Mouse (Mus musculus) limb, embryonic 13.5 days (tissue): ENCODE results near the gene Glod4. TPM values are rescaled to one million over a fixed set of nuclear protein-coding genes. Genes with fewer than 3 reads are reported as not detected.

ENCODE experiments used
- ATAC-seq: fragments of 200-750 bp; cut with Nextera tagmentation; 2 replicates; pipeline ENCODE4 v1.8.0; 2017; ENCODE audit warnings: low read depth, moderate number of reproducible peaks, moderate TSS enrichment; ENCODE audit not compliant: low FRiP score
- H3K27ac ChIP-seq: fragments of 300-500 bp; sonication (generic); 2 replicates; pipeline ENCODE4 v1.5.1; 2015; ENCODE audit warnings: inconsistent platforms, mild to moderate bottlenecking, moderate library complexity
- H3K27me3 ChIP-seq: fragments of 300-500 bp; sonication (generic); 2 replicates; pipeline ENCODE4 v1.6.1; 2015; ENCODE audit warnings: mild to moderate bottlenecking, inconsistent platforms
- H3K36me3 ChIP-seq: fragments of 300-500 bp; sonication (generic); 2 replicates; pipeline ENCODE4 v1.6.1; 2015; ENCODE audit warnings: inconsistent platforms, mild to moderate bottlenecking, moderate library complexity
- H3K4me1 ChIP-seq: fragments of 300-500 bp; sonication (generic); 2 replicates; pipeline ENCODE4 v1.6.1; 2015; ENCODE audit warnings: inconsistent platforms
- H3K4me2 ChIP-seq: fragments of 300-500 bp; sonication (generic); replicated peaks from 2 replicates; pipeline ENCODE4 v1.6.1; 2015; ENCODE audit warnings: inconsistent platforms, mild to moderate bottlenecking, moderate library complexity
- H3K4me3 ChIP-seq: fragments of 300-500 bp; sonication (generic); 2 replicates; pipeline ENCODE4 v1.5.1; 2015; ENCODE audit warnings: moderate library complexity, mild to moderate bottlenecking, inconsistent platforms
- H3K9ac ChIP-seq: fragments of 300-500 bp; sonication (generic); 2 replicates; pipeline ENCODE4 v1.6.1; 2015; ENCODE audit warnings: mild to moderate bottlenecking, inconsistent platforms
- H3K9me3 ChIP-seq: fragments of 300-500 bp; sonication (generic); 2 replicates; pipeline ENCODE4 v1.6.1; 2016; ENCODE audit warnings: inconsistent platforms
- WGBS: fragments of 180-500 bp; shearing (Covaris S2); methylation state at CpG from one replicate; pipeline ENCODE4 v1.1.7; 2015; 5-methylcytosine and 5-hydroxymethylcytosine counted together
- polyA plus RNA-seq: library from polyadenylated mRNA; unstranded; fragments of >200 nt; fragmentation: Nextera tagmentation; extraction: Ambion mirVana; gene quantifications from 2 replicates; pipeline ENCODE4 v1.2.1, GENCODE M21; 2015

Glod4 gene
- polyA plus RNA-seq, 1 experiment from 2014 or later = 129 TPM

DNA sequence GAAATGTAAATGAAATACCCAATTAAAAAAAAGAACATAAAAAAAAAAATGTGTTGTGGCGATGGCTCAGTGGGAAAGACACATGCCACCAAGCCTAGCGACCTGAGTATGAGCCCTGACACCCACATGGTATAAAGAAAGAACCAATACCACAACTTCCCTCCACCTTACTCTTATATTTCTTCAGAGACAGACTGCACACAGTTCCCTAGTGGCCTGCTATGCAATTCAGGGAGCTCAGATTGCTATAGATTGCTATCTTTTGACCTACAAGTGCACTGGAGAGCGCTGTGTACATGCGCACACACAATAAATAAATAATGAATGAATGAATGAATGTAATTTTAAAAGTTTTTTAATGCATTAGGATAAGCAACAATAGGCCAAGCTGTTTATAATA lies 59.8 kb downstream of the Glod4 start:
- 85% methylated on average over 4 of the region's 4 CpGs for WGBS
- Histone ChIP-seq H3K9ac (no peak overlapping the region), H3K4me1 (peaks cover 6% of the 10 kb centered on the region), H3K27me3 (no peaks in the 10 kb centered on the region), H3K9me3 (no peaks in the 10 kb centered on the region), H3K4me3 (no peak overlapping the region), H3K27ac (no peak overlapping the region), H3K36me3 (no peaks in the 10 kb centered on the region), H3K4me2 (no peak overlapping the region)
- ATAC-seq = no peak

DNA sequence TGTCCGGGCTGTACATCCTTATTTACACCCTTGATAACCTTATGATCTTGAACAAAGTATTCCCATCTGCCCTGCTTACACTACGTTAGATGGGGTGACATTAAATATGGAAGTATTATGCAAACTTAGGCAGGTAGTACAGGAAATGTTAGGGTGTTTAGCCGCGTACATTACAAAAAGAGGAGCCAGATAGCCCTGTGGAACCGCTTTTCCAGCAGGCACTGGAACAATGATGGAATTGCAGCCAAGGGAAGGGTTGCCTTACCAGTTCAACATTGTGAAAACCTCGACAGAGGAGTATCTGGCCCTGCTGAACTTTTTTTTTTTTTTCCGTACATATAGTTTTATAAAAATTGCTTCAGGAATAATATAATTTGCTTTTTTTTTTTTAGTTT lies 63.4 kb downstream of the Glod4 start:
- WGBS = 20% methylated on average over 7 of the region's 7 CpGs
- peak overlapping the region; percentile 77 for H3K4me3 ChIP-seq
- no peak for ATAC-seq
- H3K27me3 ChIP-seq = no peaks in the 10 kb centered on the region
- no peaks in the 10 kb centered on the region for H3K9me3 ChIP-seq
- H3K4me2 ChIP-seq = peak overlapping the region; percentile 92
- peak overlapping the region; percentile 71 for H3K9ac ChIP-seq
- H3K4me1 ChIP-seq = peaks cover 12% of the 10 kb centered on the region
- H3K36me3 ChIP-seq = 0 out of 2 replicates have a peak, but pooled peaks cover 4% of the 10 kb centered on the region
- no peak overlapping the region for H3K27ac ChIP-seq

DNA sequence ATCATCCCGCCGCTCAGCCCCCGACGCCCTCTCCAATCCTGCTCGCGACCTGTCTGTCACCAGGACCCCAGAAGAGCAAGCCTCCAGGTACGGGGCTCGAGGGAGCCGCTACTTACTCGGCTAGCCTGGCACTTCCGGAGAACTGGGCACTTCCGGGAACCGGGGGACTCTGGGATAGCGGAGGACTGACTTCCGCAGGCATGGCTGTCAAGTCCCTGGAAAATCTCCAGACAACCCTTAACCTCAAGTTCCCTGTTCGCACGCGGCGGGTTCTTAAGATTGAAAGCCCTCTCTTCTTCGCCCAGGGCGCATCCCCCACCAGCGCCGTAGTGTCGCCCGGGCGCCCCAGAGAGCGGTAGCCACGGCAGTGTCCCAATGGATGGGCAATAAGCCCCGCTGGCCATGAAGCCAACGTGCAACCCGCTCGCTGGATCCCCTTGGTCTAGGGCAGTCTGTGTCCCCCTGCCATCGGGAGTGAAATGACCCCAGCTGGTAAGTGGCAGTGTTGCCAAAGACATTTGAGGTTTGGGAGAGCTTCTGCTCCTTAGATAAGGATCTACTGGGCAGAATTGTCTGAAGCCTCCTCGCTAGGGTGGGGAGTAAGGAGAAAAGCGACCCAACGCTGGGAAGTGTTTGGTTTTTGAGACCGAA lies 63.9 kb downstream of the Glod4 start, which contains the start of the genes Vps53 and Fam57a:
Gene Vps53 (minus strand): TSS at position 153 of the 651 bp plus-strand sequence.
Gene Fam57a (plus strand): TSS at position 177 of the 651 bp plus-strand sequence.
- Histone ChIP-seq H3K9ac (peak within 1 kb of the TSS; percentile 71), H3K4me2 (peak within 1 kb of the TSS; percentile 92), H3K9me3 (no peaks in the 10 kb centered on the region), H3K4me1 (peaks cover 12% of the 10 kb centered on the region), H3K27ac (peak within 1 kb of the TSS; percentile 64; the same call in 1 of the 2 replicates), H3K36me3 (0 out of 2 replicates have a peak, but pooled peaks cover 4% of the 10 kb centered on the region), H3K4me3 (peak within 1 kb of the TSS; percentile 77), H3K27me3 (no peaks in the 10 kb centered on the region)
- under 1% methylated on average over 37 of the region's 37 CpGs for WGBS
- ATAC-seq = peak; percentile 83; the same call in 1 of the 2 replicates

DNA sequence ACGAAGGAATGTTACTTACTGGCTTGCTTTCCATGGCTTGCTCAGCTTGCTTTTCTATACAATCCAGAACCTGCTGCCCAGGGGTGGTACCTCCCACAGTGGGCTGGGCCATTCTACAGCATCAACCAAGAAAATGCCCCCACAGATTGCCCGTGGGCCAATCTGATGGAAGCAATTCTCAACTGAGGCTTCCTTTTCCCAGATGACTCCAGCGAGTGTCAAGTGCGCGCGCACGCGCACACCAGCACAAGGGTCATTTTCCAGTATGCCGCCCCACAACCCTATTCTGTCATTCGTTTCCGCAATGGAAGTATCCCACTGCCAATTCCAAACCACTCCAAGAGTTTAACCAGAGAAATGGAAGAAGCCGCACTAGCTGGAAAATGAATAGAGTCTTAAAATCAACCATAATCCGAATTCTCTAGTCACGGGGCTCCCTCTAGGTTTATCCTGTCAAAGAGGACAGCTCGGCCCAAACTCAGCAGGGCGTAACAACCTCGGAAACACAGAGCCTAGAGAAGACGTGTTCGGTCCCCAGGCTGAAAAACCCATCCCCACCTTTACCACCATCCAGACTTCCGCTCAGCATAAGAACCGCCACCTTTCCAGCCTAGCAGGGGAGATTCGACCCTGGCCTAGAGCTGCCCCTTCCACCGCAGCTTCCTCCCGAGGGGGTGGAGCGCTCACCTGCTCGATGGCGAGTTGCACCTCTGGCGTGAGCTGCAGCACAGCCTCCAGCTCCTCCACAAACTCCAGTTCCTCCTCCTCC lies 64.6 kb downstream of the Glod4 start:
- Histone ChIP-seq H3K9me3 (no peaks in the 10 kb centered on the region), H3K4me3 (peak overlapping the region; percentile 77), H3K4me2 (peak overlapping the region; percentile 92), H3K36me3 (peaks cover 5% of the 10 kb centered on the region; the same call in 1 of the 2 replicates), H3K27ac (peak overlapping the region; percentile 64; the same call in 1 of the 2 replicates), H3K27me3 (no peaks in the 10 kb centered on the region), H3K9ac (peak overlapping the region; percentile 71), H3K4me1 (peaks cover 12% of the 10 kb centered on the region)
- ATAC-seq = peak; percentile 81
- 3% methylated on average over 28 of the region's 28 CpGs for WGBS

DNA sequence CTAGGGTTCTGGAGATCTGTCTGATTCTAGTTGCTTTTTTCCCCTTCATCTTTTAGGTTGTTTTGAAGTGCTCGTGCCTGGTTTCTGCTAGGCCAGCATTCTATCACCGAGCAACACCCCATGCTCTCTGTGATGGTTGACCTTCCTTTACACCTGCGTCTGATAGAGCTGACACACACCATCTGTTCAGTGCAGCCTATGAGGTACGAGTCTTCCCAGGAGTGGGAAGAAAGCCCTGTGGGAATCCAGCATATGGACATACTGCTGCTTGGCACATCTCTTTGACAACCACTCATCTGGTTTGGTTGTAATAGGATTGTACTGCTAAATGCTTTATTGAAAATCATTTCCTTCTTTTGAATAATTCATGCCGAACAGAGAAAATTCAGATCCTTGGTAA lies 73.3 kb downstream of the Glod4 start:
- H3K4me2 ChIP-seq = no peak overlapping the region
- H3K9ac ChIP-seq = no peak overlapping the region
- no peak overlapping the region for H3K27ac ChIP-seq
- H3K36me3 ChIP-seq = peaks cover 17% of the 10 kb centered on the region
- H3K9me3 ChIP-seq = no peaks in the 10 kb centered on the region
- no peaks in the 10 kb centered on the region for H3K4me1 ChIP-seq
- no peak overlapping the region for H3K4me3 ChIP-seq
- H3K27me3 ChIP-seq = no peaks in the 10 kb centered on the region
- no peak for ATAC-seq
- WGBS = 69% methylated on average over 5 of the region's 5 CpGs

DNA sequence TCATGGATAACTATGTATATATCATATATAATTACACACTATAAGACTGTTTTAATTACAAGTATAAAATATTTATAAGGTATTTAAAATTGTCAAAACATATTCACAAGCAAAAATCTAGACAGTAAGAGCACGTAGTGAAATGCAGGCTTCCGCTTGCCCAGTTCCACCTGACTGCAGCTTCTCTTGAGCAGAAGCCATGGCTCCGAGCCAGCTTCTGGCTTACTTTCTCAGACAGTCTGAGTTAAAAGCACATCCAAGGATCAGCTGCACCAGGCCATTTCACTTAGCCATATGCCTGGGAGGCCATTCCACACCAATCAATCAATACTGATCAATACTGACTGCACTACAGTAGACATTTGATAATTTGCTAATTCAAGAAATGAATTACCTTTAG lies 74.5 kb downstream of the Glod4 start:
- Histone ChIP-seq H3K4me2 (no peak overlapping the region), H3K9ac (no peak overlapping the region), H3K9me3 (no peaks in the 10 kb centered on the region), H3K4me3 (no peak overlapping the region), H3K4me1 (no peaks in the 10 kb centered on the region), H3K27ac (no peak overlapping the region), H3K27me3 (no peaks in the 10 kb centered on the region), H3K36me3 (peaks cover 23% of the 10 kb centered on the region)
- ATAC-seq = no peak
- 74% methylated on average over 3 of the region's 3 CpGs for WGBS

DNA sequence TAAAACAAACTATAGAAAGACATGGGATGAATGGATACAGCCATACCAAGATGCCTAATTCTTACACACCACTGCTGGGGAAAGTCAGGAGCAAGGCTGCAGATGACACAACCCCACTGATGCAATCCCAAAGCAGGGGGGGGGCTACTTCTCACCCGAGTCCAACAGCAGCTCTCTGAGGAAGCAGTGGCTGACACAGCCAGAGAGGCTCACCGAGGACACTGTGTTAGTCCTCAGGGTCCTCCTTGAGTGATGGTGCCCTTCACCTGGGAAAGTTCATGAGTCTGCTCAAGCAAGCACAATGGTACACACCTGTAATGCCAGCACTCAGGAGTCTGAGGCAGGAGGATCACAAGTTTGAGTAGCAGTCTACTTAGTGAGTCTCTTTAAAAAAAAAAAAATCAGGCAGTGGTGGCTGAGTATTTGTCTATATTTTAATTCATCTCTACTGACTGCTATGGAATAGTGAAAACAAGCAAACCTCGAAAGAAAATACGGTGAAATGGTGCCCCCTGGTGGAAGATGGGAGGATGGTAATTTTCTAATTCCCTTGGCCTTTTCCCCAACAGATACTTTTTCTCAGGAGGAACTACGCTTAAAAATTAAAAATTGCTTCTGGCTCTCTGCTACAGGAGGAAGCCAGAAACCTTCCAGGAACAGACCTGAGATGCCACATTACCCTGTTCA lies 76.3 kb downstream of the Glod4 start:
- Histone ChIP-seq H3K9me3 (no peaks in the 10 kb centered on the region), H3K27ac (no peak overlapping the region), H3K36me3 (peaks cover 24% of the 10 kb centered on the region), H3K4me1 (no peaks in the 10 kb centered on the region), H3K9ac (no peak overlapping the region), H3K27me3 (no peaks in the 10 kb centered on the region), H3K4me2 (no peak overlapping the region), H3K4me3 (no peak overlapping the region)
- 28% methylated on average over 5 of the region's 5 CpGs for WGBS
- no peak for ATAC-seq

DNA sequence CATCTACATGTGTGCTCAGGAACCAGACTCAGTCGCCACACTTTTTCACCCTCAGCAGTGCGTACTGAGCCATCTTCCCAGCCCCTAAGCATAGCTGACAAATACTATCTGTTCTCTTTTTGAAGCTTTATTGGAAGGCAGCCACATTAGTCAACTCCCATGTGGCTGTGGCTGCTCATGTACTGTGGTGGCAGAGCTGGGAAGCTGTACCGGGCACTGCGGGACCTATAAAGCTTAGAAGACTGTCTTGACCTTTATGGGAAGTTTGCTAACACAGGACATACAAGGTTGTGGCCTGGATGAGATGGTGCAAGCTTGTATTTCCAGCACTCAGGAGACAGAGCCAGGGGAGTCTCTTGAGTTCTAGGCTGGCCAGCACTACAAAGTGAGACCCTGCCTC lies 76.9 kb downstream of the Glod4 start:
- no peaks in the 10 kb centered on the region for H3K27me3 ChIP-seq
- no peak overlapping the region for H3K27ac ChIP-seq

DNA sequence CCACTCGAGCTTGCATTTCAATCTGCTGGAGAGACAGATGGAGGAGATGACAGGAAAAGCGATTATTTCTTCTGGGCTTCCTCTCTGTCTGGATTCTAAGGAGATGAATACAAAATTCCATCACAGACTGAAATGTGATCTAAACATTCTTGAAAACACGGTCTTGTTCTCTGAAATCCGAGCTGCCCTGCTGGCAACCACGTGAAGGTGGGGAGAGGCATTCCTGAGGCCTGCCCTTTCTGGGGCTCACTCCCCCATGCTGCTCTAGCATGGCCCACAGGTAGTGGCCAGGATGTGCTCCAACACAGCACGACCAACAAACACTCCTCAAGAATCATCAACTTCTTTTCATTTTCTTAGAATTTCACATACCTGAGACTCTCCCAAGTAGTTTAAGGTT lies 83.3 kb downstream of the Glod4 start:
- H3K27me3 ChIP-seq = no peaks in the 10 kb centered on the region
- H3K4me1 ChIP-seq = no peaks in the 10 kb centered on the region
- peak overlapping the region; percentile 2; the same call in 1 of the 2 replicates for H3K27ac ChIP-seq
- no peaks in the 10 kb centered on the region for H3K9me3 ChIP-seq
- no peak overlapping the region for H3K4me2 ChIP-seq
- ATAC-seq = no peak
- WGBS = 35% methylated on average over 6 of the region's 6 CpGs
- no peak overlapping the region for H3K9ac ChIP-seq
- H3K36me3 ChIP-seq = peaks cover 63% of the 10 kb centered on the region
- H3K4me3 ChIP-seq = no peak overlapping the region

More for the DNA sequence above, 76.9 kb downstream of the Glod4 start:
- H3K4me2 ChIP-seq = no peak overlapping the region
- ATAC-seq = no peak
- H3K9ac ChIP-seq = no peak overlapping the region
- no peak overlapping the region for H3K4me3 ChIP-seq
- peaks cover 26% of the 10 kb centered on the region for H3K36me3 ChIP-seq
- 92% methylated on average over 4 of the region's 4 CpGs for WGBS
- H3K4me1 ChIP-seq = no peaks in the 10 kb centered on the region
- H3K9me3 ChIP-seq = no peaks in the 10 kb centered on the region

DNA sequence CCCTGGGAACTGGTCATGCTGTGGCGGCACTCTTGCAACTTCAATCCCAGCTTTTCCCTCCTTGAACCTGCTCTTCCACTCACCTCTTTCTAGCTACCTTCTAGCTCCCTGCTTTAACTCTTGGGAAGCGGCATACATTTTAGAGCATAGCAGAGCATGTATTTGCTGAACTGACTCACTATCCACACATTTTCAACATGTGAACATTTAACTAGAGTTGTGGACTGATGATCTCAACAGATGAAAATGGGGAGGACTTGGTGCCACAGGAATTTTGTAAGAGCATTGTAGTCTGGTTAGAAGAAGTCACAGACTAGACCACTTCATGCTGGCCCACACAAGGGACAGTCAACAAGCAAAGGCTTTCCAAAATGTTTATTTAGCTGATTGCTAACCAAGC lies 85.2 kb downstream of the Glod4 start:
- H3K27me3 ChIP-seq = no peaks in the 10 kb centered on the region
- no peaks in the 10 kb centered on the region for H3K4me1 ChIP-seq
- no peak overlapping the region for H3K4me3 ChIP-seq
- H3K9me3 ChIP-seq = no peaks in the 10 kb centered on the region
- H3K36me3 ChIP-seq = peaks cover 65% of the 10 kb centered on the region
- WGBS = 89% methylated on average over 2 of the region's 2 CpGs
- H3K4me2 ChIP-seq = no peak overlapping the region
- H3K9ac ChIP-seq = no peak overlapping the region
- no peak overlapping the region for H3K27ac ChIP-seq
- no peak for ATAC-seq

DNA sequence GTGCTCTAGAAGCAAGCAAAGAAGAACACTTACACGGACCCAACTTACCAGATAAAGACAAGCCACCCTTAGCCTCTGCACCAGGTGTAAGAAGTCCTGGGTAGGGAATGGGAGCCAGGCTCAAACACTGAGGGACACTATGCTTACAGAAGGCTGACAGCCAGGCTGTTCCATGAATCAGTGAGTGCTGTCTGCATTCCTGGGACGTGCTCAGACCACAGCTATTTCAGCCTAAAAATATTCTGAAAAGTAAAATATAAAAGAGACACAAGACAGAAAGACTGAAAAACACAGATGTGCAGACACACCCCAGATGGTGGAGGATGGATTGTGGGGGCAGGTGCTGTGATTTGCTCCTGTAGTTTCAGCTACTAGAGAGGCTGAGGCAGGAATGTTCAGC lies 88.7 kb downstream of the Glod4 start:
- Histone ChIP-seq H3K36me3 (peaks cover 47% of the 10 kb centered on the region), H3K4me3 (no peak overlapping the region), H3K4me2 (no peak overlapping the region), H3K9ac (no peak overlapping the region), H3K27ac (no peak overlapping the region), H3K27me3 (no peaks in the 10 kb centered on the region), H3K4me1 (peaks cover 11% of the 10 kb centered on the region; the same call in 1 of the 2 replicates), H3K9me3 (no peaks in the 10 kb centered on the region)
- 79% methylated on average over 2 of the region's 2 CpGs for WGBS
- ATAC-seq = no peak

DNA sequence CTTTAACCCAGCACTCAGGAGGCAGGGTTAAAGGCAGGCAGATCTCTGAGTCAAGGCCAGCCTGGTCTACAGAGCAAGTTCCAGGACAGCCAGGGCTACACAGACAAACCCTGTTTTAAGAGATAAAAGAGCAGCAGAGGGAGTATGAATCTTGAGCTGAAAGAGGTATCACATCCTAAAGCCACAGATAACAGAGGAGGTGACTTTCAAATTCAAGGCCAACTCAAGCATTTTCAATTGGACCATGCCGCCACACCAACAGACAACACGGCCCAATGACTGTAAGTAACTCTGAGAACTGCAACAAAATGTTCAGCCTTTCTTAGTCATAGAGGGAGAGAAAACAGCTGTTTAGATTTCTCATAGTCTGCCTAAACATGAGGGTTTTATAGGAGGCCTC lies 89.3 kb downstream of the Glod4 start:
- ATAC-seq = no peak
- 91% methylated on average over 2 of the region's 2 CpGs for WGBS
- no peak overlapping the region for H3K27ac ChIP-seq
- H3K9me3 ChIP-seq = no peaks in the 10 kb centered on the region
- H3K36me3 ChIP-seq = peaks cover 43% of the 10 kb centered on the region
- H3K4me3 ChIP-seq = no peak overlapping the region
- H3K4me2 ChIP-seq = no peak overlapping the region
- peaks cover 11% of the 10 kb centered on the region; the same call in 1 of the 2 replicates for H3K4me1 ChIP-seq
- no peak overlapping the region for H3K9ac ChIP-seq
- H3K27me3 ChIP-seq = no peaks in the 10 kb centered on the region
